Mouse (Mus musculus) neural tube, embryonic 10.5 days (tissue): Measurements from ENCODE around the gene Fads3.
A peak's percentile ranks its signal among the peaks of the same experiment; 100 is the strongest.

Source experiments
- DNase-seq: peaks from one replicate; pipeline ENCODE4 v3.0.0-alpha.2; 2017; ENCODE audit warnings: low spot score; ENCODE audit errors: extremely low spot score

The Fads3 gene

DNA sequence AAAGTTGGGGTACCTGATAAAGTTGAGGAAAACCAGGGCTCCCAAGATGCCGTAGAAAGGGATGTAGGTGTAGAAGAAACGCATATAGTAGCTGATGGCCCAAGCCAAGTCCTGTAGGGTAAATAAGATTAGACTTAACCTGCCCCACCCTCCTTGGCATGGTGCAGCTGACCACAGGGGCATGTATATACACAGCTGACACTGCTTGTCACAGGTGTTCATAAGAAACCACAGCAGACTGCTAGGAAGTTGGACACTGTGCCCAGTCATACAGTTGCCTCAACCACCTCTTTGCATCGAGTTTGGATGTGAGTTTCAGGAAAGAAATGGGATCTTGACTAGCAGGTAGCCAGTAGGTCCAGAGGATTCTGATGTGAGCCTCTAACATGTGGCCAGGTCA, 25.1 kb downstream of the Fads3 start:
- no peak for DNase-seq

DNA sequence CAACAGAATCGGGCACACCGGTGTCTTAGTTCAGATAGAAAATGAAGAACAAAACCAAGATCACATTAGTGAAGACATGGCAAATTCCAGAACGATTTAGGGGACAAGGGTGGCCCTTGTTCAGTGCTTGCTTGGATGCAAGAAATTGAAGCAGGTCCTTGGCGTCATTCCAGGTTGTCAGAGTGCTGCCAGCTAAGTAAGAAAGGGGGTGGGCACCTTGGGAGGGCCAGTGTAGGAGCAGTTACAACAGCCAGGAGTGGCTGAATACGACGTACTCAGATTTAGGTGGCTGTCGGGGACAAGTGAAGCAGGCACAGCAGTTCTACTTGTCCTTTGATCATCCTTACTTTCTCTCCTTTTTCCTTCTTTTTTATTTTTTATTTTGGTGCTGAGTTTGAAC, 26.3 kb downstream of the Fads3 start:
- DNase-seq = no peak

DNA sequence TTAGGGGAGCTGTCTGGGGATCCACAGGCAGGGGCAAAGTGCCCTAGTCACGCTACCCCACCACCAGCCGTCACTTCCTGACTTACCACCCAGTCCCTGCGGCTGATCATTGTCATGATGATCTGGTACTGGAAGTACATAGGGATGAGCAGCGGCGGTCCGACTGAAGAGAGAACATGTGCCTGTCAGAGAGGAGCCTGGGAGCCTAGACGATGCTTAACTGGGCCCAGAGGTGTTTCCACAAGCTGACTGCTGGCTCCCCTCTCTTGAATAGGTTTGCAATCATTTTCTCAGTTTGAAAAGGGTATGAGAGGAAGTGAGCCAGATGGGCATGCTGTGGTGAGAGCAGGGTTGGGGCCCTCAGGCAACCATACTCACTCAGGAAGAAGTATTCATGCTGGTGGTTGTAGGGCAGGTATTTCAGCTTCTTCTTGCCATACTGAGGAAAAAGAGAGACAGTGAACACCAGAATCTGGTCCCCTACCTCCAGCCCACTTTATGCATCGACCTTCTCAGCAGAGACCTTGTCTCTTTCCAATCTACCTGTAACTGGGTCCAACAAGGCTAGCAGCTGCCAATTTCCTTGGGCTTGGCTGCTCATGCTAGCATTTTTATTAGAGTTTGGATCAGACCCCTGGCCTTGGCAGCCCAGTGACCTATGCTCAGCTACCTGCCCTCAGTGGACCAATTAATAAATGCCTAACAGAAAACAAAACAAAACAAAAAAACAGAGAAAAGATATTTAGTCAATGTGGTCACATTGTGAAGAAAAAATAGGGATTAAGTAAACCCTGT, 29.0 kb downstream of the Fads3 start:
- DNase-seq = no peak

DNA sequence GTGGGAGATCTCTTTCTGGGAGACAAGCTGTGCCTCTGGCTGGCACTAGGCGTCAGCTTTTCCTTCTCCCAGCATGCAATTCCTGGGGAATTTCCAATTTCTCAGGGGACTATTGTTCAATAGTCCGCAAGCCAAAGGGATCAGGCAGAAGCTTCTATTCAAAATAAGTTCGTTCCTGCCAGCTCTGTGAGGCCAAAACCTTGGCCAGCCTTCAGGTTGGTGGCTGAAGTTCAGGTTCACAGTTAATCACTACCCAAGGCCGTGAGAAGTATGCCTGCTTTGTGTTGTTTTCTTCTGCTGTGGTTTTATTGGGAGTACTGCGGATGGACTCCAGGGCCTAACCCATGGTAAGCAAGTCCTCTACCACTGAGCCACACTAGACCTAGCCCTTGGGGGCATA, 29.8 kb downstream of the Fads3 start:
- DNase-seq = no peak

DNA sequence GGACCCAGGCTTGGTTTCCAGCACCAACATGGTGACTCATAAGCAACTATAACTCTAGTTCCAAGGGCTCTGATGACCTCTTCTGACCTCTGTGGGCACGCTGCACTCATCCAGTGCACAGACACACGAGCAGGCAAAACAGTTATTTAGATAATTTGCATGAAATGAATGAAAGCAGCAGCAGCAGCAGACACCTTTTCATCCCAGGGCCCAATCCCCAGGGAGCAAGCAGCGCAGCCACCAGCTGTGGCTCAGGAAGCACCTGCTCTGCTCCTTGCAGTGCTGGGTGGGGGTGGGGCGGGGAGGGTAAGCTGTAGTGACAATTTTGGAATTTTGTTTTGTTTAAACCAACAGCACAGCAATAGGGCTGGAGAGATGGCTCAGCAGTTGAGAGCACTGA, 30.5 kb downstream of the Fads3 start:
- no peak for DNase-seq

DNA sequence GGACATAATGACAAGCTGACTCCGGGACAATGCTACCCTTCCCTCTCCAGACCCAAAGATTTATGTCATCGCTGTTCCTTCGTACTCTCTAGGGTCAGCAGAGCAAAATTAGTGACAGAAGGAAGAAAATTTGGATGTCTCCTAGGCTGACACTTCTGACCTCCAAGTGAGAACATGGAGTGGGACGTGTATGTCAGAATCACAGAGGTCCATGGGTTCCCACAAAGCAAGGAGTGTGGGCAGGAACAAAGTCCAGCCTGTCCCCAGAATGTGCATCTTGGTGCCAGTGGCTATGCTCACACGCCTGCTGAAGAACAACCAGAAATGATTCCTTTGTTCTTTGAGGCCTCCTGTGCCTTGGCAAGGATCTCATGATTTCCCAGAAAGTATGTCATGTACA, 31.8 kb downstream of the Fads3 start:
- DNase-seq = no peak

DNA sequence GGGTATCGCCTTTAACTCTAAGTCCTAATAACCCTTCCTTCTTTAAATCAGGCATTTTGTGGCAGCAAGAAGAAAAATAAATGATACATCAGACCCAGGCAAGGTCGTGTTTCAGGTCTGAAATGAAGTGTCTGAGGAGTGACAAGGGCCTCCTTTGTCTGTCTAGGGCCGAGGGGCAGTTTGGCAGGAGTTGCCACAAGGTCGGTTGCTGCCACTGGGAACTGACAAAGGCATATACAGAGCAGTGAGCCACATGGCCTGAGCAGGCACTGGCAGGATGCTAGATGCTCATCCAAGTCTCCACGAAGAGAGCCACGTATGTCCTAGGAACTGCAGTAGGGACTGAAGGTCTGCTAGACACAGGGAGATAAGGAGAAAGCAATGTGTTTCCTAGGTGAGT, 37.0 kb downstream of the Fads3 start:
- DNase-seq = no peak

DNA sequence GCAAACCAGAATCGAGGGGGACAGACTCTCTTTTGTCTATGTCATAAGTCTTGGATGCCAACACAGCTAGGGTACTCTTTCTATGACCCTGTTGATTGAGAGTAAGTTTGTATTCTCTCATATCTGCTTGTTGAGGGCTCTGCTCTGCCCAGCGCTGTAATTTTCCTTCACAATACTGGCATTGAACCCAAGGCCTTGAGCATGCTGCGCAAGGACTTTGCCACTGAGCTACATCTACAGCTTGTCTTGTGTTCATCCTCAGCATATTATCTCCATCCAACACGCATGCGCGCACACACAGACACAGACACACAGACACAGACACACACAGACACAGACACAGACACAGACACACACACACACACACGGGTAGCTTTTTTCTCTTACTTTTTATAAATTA, 39.0 kb downstream of the Fads3 start:
- no peak for DNase-seq

DNA sequence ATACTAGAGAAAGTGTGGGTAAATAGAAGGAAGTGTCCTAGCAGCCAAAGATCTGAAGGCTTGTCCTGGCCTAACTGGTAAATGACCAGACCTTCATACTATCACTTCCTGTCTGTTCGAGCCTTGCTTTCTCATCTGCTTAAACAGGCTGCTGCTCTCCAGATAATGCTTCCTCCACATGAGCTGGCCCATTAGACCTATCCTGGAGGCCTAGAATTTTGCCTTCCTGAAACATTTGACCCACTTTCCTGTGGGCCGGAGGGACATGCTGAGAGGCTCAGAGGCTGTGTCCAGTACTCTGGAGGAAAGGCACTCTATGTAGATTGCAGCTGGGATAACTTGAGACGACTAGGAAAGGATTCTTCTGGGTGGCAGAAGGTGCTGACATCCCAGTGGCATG, 40.7 kb downstream of the Fads3 start:
- DNase-seq = no peak

DNA sequence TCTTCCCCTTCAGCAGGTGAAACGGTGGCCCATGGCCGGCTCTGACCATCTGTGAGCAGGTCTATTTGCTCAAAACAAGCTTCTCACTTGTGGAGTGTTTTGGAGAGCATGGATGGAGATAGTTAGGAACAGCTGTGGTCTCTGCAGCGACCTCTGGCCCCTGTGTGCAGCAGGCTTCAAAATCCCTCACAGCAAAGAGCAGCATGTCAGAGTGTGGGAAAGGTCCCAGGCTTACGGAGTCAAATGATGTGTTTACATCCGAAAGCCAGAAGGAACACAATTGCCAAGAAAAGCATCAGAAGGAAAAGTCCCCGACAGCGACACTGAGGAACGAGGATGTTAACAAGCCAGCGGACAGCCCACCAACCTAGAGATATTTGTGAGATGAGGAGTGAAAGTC, 44.1 kb downstream of the Fads3 start:
- no peak for DNase-seq

DNA sequence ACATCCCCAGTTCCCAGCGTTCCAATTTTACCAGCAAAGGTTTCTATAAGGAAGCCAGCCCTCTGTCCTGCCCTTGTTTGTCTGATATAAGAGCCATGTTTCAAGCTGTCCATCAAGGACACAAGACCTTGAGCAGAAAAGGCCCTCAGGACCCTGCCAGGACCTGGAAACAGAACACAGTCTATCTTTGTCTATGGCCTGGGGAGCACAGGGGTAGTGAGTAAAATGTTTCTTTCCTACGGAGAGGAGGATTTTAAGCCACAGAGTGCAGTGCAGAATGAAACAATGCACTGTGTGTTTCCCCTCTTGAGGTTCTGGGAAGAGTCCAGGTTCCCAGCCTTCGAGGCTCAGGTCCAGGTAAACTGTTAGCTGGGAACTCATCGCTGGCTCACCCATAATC, 45.6 kb downstream of the Fads3 start:
- no peak for DNase-seq

DNA sequence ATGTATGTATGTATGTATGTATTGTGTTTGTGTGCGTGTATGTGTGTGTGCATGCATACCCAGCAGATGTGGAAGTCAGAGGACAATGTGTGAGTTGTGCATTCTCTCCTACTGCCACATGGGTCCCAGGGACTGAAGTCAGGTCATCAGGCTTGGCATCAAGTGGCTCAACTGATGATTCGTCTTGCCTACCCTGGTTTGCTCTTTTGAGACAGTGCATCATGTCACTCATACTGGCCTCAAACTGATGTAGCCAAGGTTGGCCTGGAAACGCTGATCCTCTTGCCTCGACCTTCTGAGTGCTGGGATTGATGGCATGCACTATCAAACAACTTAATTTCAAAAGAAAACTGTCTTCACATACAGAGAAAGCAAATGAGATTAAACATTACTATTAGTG, 52.5 kb downstream of the Fads3 start:
- no peak for DNase-seq

DNA sequence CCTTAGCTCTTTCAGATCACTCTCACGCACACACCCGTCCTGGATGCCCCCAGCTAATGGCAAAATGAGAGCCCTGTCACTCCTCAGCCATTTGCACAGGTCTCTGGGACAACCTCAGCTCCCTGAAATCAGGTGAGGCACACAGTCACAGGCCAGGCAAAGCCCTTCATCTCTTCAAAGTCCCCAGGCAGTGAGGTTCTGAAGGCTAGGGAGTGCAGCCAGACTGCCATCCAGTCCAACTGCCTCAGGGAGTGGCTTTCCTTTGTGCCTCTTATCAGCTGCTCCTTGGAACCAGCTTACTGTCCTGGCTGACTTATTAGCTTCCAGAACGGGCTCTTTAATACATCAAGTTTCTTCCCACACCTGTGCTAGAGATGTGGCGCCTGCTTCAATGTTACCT, 53.3 kb downstream of the Fads3 start:
- DNase-seq = no peak

DNA sequence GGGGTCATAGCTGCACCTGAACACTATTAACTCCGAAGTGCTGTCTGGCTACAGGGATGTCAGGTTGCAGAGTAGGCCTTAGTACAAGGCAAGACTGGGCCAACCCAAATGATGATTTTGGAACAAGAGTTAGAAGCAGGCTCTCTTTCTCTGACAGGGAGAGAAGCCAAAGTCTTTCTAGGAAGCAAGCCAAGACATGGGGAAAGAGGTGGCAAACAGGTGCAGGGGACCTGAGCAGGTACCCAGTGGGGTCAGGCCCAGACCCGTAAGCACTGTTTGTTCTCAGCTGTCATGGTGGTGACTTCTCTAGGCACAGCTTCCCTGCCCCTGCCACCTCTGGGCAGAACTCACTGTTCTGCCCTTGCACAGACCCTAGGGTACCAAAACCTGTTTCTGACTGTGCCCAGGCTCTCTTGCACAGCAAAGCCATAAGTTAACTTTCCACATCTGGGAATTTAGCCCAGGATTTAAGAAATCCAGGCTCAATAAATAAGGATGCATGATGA, 55.1 kb downstream of the Fads3 start:
- DNase-seq = no peak

DNA sequence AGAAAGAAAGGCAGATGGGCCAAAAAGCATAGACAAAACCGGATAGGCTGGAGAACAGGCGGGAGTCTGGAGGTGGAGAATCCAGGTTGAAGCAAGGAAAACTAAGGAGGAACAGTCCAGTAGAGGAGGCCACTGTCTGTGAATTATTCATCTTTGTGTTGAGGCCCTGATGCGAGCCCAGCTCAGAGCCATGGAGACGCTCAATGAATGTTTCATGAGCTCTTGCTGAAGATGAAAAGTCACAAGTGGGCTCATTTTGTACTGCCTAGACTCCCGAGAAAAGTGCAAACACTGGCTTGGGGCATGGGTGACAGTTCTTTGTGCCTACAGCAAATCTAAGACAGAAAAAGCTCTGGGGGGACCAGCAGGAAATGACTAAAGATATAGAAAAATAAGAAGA, 56.5 kb downstream of the Fads3 start:
- no peak for DNase-seq

DNA sequence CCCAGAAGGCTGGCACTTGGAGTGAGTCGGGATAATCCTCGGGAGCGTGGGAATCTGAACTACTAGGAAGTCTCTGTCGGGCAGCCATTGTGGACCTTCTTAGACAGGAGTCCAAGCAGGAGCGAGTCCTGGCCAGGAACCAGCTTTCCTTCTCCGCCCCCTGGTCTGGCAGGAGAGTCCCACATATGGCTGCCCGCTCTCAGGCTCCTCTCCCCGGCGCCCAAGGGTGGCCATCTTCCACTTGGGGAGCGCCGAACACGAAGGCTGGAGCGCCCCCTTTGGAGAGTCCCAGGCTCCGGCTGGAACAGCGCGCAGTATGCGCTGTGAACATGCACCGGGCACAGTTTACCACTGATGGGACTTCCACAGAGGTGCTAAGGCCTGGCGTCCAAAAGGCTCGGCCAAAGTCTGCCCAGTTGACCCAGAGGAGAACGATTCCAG, 59.3 kb downstream of the Fads3 start:
- DNase-seq = peak; percentile 80

DNA sequence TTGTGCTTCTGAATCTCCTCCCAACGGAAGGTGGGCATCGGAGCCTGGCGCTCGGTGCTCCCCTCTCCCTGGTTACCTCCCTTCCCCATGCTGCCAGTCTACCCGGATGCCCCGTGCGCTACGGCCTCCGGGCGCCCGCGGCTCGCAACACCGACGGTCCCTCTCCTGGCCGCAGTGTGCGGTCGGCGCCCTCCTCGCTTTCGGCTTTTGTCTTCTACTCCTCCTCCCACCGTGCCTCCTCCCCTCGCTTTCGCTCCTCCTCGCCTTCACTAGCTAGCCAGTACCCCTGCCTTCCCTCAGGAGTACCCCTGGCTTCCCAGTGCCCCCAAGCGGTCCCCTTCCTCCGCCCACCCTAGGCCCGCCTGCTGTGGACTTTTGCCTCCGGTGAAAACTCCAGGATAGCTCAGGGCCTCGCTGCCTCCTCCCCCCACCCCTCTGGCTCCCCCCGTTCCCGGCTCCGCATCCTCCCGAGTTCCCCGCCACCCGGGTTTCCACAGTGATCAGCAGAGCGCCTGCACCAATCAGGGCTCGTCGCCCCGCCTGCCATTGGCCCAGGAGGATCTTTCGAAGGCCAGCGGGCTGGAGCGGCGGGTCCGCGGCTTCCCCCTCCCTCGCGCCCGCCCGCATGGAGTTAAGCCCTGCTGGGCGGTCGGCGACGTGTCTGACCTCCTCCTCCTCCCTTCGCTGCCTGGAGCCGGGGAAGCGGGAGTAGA, 60.1 kb downstream of the Fads3 start, which contains the start of gene Fads2:
Gene Fads2, minus strand, starts transcription at position 406 of the 713 bp plus-strand sequence.
- peak; percentile 95 for DNase-seq

DNA sequence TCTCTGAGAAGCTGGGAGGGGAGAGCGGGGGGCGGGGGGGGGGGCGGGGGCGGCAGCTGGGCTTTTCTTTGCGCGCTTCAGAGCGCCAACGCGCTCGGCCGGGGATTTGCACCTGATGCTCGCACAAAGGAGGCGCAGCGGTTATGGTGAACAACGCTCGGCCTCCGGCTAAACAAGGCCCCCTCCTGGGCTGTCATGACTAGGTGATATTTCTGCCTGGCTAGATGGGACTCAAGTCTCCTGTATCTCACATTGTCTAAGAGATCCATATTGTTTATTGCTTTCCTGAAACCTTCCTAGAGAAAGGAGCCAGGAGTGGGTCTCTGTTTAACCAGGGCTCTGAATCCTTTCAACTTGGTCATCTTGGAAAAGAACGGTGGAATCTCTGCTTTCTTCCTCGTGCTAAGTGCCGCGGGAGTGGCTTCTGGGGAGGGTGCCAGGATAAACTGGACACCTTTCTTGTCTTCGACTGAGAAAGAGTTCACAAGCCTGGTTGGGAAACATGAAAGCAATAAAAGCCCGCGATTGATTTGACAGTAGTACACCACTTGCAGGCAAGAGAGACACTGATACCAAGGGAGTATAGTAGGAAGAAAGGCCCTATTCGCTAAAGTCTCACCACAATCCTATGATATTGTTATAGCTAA, 60.8 kb downstream of the Fads3 start:
- DNase-seq = no peak

DNA sequence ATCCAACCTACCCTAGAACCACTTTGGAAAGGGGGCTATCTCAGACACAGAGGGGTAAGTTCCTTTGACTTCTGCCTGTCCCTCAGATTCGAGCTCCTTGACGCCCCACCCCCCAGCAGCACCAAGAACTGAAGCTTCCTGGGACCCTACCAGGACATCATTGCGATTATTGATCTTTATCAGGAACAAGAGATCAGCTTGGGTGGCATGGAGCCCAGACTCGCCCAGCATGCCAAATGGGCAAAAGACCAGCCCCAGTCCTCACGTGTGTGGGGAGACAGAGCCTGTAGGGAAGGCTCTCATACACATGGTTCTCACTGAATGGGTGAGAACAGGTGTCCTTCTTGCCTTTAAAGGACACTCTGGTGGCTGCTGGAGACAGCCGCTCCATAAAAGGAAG, 62.9 kb downstream of the Fads3 start:
- DNase-seq = no peak

DNA sequence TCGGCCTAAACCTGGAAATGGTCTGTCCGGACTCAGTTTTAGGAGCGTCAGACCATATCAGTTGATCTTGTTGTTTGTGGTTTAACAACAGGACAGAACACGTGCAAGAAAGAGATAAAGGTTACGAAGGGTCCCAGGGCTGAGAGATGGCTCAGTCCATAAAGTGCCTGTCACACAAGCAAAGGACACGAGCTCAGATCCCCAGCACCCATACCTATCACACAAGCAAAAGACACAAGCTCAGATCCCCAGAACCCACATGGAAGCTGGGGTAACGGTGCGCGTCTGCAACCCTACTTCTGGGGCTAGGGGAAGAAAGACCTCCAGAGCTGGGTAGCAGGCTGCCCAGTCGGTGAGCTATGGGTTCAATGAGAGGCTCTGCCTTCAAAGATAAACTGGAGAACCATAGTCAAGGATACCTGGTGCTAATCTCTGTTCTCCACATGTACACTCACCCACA, 63.7 kb downstream of the Fads3 start:
- DNase-seq = no peak

DNA sequence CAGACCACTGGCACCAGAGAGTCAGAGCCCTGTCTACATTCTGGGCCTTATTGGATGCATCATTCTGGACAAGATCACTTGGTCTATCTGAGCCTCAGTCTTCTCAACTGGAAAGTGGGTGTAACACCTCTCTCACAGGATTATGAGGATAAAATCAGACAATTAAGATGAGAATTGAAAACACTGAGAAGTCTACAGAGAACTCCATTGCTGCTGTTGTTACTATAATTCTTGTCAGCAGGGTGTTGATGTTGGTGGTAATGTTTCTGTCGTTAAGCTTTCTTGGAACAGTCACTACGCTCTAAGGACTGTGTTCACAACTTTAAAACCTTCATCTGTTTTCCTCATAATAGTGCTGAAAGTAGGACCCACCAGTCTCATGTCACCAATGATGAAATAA, 65.3 kb downstream of the Fads3 start:
- no peak for DNase-seq

DNA sequence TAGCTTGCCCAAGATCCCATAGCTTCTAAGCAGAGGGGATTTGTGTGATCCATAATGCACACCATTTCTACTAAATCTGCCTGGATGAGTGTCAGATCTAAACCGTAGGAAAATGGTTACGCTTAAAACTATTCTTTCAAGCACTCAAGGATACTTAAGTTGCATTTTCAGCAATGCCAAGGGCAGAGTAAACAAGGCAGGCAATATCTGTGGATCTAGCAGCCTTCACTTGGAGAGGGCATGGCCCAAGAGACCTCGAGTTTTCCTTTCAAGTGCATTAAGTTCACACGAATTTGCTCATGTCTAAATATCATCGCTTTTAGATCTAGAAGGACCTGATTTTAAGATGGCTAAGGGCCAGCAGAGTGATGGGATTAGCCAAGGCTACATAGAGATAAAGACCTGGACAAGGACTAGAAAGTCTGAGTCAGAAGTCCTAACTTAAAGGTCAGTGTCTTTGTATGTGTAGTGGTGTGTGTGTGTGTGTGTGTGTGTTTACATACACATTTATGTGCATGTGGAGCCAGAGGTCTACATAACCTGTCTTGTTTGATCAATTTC, 65.8 kb downstream of the Fads3 start:
- DNase-seq = no peak
